Mouse (Mus musculus) bone marrow macrophage, adult 2 months (primary cell): Measurements from ENCODE around the gene Unc13a.

Source experiments
- CTCF ChIP-seq: IDR thresholded peaks from 2 replicates; pipeline ENCODE4 v1.5.1; 2012; ENCODE audit warnings: low read depth, mild to moderate bottlenecking, low read length, moderate library complexity
- POLR2A ChIP-seq: IDR thresholded peaks from 2 replicates; pipeline ENCODE4 v1.6.1; 2012; ENCODE audit warnings: mild to moderate bottlenecking, low read depth, low read length, borderline replicate concordance

- TF ChIP-seq POLR2A = no peak
- TF ChIP-seq CTCF = no peak
Measured at GRCm38 (mm10) chr8:71637149-71638095, 34.1 kb downstream of the Unc13a start.
